Mouse (Mus musculus) embryonic fibroblast, embryonic 13.5 days (primary cell): ENCODE data around the gene Nxnl1.

Experiments used
- CTCF ChIP-seq: IDR thresholded peaks from 2 replicates; pipeline ENCODE4 v1.5.1; 2011; ENCODE audit warnings: mild to moderate bottlenecking, control low read depth, low read length, moderate library complexity, borderline replicate concordance; ENCODE audit not compliant: insufficient read depth
- POLR2A ChIP-seq: IDR thresholded peaks from 2 replicates; pipeline ENCODE4 v1.6.1; 2011; ENCODE audit warnings: low read depth, mild to moderate bottlenecking, control low read depth, low read length, moderate library complexity

DNA sequence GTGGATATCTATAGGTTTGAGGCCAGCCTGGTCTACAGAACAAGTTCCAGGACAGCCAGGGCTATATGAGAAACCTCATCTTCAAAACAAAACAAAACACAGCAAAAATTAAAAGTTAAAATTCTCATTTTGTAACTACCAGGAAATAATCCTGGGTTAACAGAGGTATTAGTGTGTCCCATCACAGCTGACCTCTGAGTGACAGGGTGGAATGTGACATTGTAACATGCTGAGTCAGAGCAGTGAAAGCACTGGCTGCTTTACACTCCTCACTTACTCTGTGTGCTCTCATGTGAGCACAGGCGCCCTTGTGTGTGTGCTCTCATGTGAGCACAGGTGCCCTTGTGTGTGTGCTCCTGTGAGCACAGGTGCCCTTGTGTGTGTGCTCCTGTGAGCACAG lies 8.6 kb upstream of the Nxnl1 start:
- TF ChIP-seq POLR2A (no peak), CTCF (no peak)
